Mouse (Mus musculus) thymus, postnatal 10 days (tissue): ENCODE results near the gene Trio.

Source experiments
- DNase-seq, 2 experiments: peaks; one replicate each; pipeline ENCODE4 v3.0.0; 2021; ENCODE audit warnings: low spot score in 2 of 2

Trio gene

GRCm38 (mm10) chr15:27944898-27945297 is 80.8 kb downstream of the Trio start:
- no peak for DNase-seq

GRCm38 (mm10) chr15:27943486-27944195 is 82.0 kb downstream of the Trio start:
- no peak for DNase-seq

- DNase-seq = no peak
These were observed 83.3 kb downstream of the Trio start for GRCm38 (mm10) chr15:27942148-27942847.

- no peak for DNase-seq
These were observed 84.2 kb downstream of the Trio start for GRCm38 (mm10) chr15:27941441-27941840.

GRCm38 (mm10) chr15:27941020-27941419 is 84.6 kb downstream of the Trio start:
- DNase-seq = no peak

GRCm38 (mm10) chr15:27940032-27940431 is 85.6 kb downstream of the Trio start:
- DNase-seq = no peak

- DNase-seq = no peak
These were observed 86.8 kb downstream of the Trio start for GRCm38 (mm10) chr15:27938886-27939285.

GRCm38 (mm10) chr15:27937861-27938833 is 87.5 kb downstream of the Trio start:
- DNase-seq = no peak

GRCm38 (mm10) chr15:27937003-27937860 is 88.4 kb downstream of the Trio start:
- no peak for DNase-seq

- no peak for DNase-seq
These were observed 89.6 kb downstream of the Trio start for GRCm38 (mm10) chr15:27935772-27936746.

GRCm38 (mm10) chr15:27933270-27933669 is 92.4 kb downstream of the Trio start:
- no peak for DNase-seq

- DNase-seq = no peak
These were observed 93.8 kb downstream of the Trio start for GRCm38 (mm10) chr15:27931891-27932290.

GRCm38 (mm10) chr15:27931459-27931858 is 94.2 kb downstream of the Trio start:
- no peak for DNase-seq

GRCm38 (mm10) chr15:27927614-27928013 is 98.0 kb downstream of the Trio start:
- no peak for DNase-seq

GRCm38 (mm10) chr15:27926941-27927340 is 98.7 kb downstream of the Trio start:
- DNase-seq = peak; percentile 23 to 31

- peak; percentile 27 to 30 for DNase-seq
These were observed 99.2 kb downstream of the Trio start for GRCm38 (mm10) chr15:27926450-27926849.

GRCm38 (mm10) chr15:27925865-27926264 is 99.8 kb downstream of the Trio start:
- peak; percentile 40 to 53 for DNase-seq

- DNase-seq = no peak
These were observed 100.5 kb downstream of the Trio start for GRCm38 (mm10) chr15:27925004-27925635.

- no peak for DNase-seq
These were observed 101.7 kb downstream of the Trio start for GRCm38 (mm10) chr15:27923987-27924341.
